Mouse (Mus musculus): ENCODE results near the gene Xpo6. TPM values are rescaled to one million over a fixed set of nuclear protein-coding genes. Genes with fewer than 3 reads are reported as not detected.

The Xpo6 gene
- 179 and 200 TPM in 2 replicates for total RNA-seq (2017)

DNA sequence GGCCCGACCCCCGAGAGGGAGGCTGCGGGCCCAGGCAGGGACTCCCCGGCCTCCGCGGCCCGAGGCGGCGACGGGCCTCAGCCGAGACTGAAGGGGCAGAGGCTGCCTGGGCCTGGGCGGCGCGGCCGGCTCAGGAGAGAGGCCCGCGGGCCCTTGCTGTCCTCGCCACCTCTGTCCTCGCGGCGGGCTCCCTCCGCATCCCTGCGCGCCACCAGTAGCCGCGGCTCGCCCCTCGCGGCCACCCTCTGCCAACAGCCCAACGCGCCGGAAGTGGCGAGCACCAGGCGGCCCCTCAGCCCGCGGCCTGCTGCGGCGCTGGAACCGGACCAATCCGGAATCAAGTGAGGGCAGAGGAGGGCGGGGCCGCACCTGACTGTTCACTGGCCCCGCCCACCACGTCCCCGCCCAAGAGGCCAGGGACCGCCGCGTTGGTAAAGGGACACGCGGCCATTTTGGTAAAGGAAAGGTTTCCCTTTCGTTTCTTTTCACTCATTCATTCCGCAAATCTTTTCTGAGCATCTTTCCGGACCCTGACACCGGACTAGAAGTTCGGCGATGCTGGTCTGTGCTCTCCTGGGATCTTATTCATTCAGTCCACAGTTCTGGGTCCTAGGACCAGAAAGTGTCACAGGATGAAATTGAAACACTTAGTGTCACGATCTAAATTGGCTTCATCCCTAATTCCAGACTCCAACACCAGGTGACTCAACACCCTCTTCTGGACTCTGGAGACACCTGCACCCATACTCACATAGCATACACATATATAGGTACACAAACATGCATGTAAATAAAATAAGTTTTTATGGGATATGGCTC lies at the start of gene Xpo6:
TSS of gene Xpo6 (minus strand) at position 324 of the 819 bp plus-strand sequence.
- peak; percentile 97 for ATAC-seq (ENCODE audit: extremely low read depth, insufficient number of reproducible peaks, low FRiP score, poor library complexity, severe bottlenecking)

DNA sequence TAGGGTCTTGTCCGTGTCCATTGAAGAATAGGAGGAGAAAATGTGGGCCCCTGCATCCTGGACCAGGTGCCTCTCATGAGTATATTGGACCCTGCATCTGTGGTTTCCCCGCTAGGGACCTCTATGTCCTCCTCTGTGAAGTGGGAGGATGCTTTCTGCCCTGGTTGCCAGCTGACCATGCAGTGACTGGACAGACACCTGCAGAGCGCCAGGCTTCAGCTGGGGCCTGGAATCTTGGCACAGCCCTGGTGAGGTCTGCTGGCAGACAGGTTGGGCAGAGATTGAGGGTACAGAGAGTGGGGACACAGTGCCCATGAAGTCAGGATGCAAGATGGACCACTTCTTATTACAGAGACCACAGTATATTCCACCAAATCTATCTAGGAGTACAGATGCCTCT lies 49.7 kb upstream of the Xpo6 start:
- ATAC-seq (ENCODE audit: extremely low read depth, insufficient number of reproducible peaks, low FRiP score, poor library complexity, severe bottlenecking) = no peak

DNA sequence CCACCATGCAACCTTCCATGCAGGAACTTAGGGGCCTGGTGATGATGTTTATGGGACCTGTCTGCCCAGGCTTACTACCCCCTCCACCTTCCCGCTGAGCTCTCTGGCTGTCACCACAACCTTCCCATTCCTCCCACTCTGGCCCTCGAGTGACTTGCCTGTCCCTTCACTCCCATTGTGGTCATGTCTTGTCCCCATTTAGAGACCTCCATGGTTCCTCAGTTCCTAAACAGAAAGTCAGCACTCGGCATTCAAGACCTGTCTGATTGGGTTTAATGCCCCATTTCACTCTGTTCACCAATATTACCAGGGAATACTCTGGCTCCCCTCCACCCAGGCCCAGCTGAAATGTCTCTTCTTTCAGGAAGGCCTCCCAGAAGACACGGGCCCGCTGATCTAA lies 48.8 kb upstream of the Xpo6 start:
- ATAC-seq (ENCODE audit: extremely low read depth, insufficient number of reproducible peaks, low FRiP score, poor library complexity, severe bottlenecking) = no peak

DNA sequence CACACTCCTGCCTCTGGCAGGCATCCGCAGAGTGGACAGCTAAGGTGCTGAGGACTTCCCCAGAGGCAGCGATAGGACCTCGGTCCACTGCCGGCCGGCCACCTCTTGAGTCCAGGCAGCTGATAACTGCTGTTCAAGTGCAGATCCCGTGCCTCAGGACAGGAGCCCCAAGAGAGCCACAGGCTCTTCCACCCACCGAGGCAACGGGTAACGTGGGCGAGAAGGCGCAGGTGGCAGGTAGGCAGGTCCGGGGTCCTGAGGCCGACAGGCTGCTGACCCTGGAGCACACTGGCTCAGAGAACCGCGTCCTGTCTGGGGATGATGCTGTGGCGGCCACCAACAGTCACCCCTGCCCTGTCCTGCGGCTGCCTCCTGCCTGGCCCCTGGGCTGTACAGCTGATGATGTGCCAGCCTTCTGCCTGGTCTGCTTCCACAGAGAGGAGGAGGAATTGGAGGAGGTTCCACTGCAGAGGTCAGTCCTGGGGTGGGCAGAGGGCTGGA lies 48.4 kb upstream of the Xpo6 start:
- ATAC-seq (ENCODE audit: extremely low read depth, insufficient number of reproducible peaks, low FRiP score, poor library complexity, severe bottlenecking) = no peak

DNA sequence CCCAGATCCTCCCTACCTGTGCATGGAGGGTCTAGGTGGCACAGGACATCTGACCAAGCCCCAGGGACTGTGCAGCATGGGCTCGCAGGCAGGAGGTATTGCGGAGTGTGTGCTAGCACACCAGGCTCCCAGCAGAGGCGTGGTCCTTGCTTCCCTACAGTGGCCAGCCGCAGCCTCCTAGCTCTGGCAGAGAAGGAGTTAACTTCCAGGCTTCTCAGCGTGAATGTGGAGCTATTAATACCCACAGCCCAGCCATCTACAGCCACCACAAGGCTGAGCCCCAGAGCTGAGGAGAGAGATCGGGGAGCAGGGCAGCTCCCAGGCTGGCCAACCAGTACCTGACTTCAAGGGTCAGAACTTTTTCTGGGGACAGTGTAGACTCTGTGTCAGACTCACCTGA lies 47.8 kb upstream of the Xpo6 start:
- no peak for ATAC-seq (ENCODE audit: extremely low read depth, insufficient number of reproducible peaks, low FRiP score, poor library complexity, severe bottlenecking)

DNA sequence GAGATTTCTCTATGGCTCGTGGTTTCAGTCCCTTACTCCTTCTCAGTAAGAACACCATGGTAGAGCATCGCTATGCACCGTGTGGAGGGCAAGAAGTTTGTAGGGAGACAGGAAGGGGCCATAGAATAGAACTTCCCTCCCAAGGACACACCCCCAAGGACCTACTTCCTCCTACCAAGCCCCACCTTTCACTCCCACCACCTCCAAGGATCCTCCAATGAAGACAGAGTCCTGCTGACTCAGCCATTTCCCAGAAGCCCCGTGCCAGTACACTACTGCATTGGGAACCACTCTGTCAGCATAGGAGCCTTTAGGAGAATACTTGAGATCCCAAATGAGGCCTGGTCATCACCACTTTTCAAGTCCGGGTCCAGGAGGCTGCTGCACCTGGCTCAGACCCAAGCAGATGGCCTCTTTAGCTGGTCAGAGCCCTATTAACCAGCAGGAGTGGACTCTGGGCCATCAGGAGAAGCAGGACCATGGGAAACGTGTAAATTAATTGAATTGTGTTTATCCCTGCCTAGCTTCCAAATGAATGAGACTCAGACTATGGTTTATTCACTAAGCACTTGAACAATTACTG lies 44.0 kb upstream of the Xpo6 start:
- ATAC-seq (ENCODE audit: extremely low read depth, insufficient number of reproducible peaks, low FRiP score, poor library complexity, severe bottlenecking) = no peak

DNA sequence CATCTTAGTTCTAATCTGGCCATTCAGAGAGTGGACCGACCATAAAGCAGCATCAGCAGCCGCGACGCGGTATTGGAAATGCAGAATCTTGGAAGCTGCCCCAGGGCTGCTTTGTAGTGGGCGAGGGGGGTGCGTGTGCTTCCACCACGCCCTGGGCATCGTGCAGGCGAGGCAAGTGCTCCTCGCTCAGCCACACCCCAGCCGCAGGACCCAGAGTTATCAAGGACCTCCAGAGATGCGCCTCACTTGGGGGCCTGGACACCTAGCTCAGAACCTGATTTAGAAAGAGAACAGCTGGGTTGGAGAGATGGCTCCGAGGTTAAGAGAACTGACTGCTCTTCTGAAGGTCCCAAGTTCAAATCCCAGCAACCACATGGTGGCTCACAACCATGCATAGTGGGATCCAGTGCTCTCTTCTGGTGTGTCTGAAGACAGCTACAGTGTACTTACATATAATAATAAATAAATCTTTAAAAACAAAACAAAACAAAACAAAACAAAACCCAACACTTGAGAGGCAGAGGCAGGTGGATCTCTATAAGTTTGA lies 40.6 kb upstream of the Xpo6 start:
- ATAC-seq (ENCODE audit: extremely low read depth, insufficient number of reproducible peaks, low FRiP score, poor library complexity, severe bottlenecking) = no peak

DNA sequence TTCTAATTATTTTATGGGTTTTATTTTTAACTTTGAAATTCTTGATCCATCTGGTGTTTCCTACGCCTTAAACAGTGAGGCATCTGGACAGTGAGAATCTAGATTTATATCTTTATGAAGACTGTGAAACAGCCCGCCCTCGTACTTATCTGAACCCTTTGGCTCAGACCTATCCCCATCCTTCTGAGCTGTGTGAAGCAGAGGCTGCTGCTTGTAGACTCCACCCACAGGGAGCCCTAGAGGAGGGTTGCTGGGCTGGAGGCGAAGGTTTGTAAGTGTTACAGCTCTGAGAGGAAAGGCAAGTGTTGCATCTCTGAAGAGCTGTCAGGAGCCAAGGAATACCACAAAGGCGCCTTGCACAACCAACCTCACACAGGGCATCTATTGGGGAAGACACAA lies 36.5 kb upstream of the Xpo6 start:
- ATAC-seq (ENCODE audit: extremely low read depth, insufficient number of reproducible peaks, low FRiP score, poor library complexity, severe bottlenecking) = no peak

DNA sequence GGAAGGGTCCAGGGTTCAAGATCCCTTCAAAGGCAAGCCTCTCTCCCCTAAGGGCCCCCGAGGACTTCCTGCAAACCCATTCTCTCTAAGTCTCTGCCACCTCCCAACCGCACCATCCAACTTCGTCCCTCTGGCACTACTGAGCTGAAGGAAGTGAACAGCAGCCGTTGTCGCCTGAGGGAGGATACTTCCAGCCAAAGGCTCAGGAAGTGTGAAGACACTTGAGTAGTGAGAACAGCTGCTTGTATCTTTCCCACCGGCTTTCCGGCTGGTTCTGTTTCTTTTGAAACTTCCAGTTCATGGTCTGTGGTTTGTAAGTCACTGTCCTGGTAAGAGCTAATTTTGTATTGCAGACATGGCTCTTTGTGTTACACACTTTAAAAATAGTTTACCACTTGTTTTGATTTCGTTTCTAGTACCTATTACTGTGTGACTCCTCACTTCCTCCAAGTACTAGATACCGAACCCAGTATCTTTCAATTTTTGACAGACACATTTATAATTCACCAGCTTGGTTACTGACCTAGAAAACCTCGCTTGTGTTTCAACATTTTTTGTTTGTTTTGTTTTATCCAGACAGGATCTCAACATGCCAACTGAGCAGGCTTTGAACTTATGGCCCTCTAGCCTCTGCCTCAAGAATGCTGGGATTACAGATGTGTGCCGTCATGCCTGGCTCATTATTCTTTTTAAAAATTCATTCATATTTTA lies 35.9 kb upstream of the Xpo6 start:
- peak; percentile 40; the same call in 1 of the 2 replicates for ATAC-seq (ENCODE audit: extremely low read depth, insufficient number of reproducible peaks, low FRiP score, poor library complexity, severe bottlenecking)

DNA sequence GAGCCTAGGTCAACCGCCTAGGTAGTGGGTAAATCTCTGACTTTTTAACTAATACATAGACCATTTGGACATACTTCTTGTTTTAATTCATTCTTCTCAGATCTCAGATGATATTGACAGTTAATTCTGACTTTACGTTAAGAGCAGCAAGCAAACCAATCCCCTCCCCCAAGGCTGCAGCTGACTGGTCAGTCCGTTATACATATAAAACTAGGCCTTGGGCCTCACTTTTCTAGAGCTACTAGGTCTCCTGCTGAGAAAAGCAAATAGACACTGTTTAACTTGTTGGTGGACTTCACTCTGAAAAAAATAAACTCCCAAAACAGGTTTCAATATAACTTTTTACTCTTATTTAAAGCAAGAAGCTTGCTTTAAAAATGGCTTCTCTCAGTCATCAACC lies 34.3 kb upstream of the Xpo6 start:
- no peak for ATAC-seq (ENCODE audit: extremely low read depth, insufficient number of reproducible peaks, low FRiP score, poor library complexity, severe bottlenecking)

DNA sequence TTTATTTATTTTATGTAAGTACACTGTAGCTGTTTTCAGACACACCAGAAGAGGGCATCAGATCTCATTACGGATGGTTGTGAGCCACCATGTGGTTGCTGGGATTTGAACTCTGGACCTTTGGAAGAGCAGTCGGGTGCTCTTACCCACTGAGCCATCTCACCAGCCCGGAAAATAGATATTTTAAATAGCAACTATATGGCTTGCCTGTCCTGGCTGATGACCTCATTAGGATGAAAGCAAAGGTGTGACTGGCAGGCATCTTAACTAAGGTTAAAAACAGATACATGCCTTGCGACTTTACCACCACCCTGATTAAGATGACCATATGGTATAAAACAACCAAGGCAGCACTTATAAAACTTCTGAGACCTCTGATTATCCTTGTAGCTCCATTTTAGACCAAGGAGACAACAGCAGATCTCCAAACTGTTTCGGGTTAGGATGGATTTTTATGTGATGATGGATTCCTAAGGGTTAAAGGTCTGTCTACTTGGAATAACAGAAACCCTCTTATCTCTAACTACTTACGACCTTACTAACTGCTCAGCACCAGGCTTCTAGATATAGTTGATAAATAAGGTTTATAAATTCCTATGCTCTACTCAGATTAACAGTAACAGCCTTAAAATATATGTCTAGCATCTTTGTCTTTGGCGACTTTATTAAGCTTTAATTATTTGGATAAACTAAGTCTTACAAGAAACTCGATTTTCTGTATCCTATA lies 32.2 kb upstream of the Xpo6 start:
- no peak for ATAC-seq (ENCODE audit: extremely low read depth, insufficient number of reproducible peaks, low FRiP score, poor library complexity, severe bottlenecking)

DNA sequence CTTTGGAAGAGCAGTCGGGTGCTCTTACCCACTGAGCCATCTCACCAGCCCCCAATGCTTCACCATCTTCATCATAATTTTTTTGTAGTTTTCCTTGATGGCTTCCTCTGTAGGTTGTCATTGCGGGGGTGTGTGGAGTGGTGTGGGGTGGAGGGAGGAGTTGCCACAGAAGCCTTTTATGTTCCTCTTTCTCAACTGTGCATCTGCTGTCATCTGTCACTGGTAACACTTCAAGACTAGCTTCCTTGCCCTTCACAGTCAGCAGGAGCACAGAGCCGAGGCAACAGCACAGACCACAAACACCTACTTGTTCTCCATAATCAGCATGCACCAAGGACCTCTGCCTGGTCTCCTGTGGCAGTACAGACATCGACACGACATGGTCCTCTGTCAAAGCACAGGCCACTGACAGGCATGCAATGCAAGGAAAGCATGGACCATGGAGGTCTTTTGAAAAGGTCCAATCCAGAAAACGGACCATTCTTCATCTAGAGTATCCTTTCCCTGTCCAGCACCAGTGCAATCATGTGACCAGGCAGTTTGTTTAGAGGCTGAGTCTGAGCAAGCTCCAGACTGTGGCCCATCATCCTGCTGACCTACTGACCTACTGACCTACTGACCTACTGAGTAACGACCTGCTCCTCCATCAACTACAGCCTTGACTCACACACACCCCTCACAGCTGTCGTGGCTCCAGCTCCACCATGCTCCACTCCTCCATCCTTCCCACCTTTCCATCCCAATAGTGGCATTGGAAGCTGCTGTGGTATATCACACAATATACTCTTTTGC lies 30.3 kb upstream of the Xpo6 start:
- peak; percentile 96 for ATAC-seq (ENCODE audit: extremely low read depth, insufficient number of reproducible peaks, low FRiP score, poor library complexity, severe bottlenecking)

DNA sequence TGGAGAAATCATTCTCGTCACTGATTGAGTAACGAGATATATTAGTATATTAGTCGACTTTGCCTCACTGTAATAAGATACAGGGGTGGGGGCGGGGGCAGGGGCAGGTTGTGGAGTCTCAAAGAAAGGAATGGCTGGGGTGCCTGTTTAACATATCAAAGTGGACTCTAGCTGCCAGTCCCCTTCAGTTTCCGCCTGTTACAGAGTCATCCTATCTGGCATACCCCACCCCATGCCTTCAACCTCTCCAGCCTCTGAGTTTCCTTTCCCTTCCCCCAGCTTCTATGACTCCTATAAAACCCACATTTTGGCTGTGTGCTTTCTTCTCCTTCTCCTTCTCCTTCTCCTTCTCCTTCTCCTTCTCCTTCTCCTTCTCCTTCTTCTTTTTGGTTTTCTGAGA lies 25.8 kb upstream of the Xpo6 start:
- ATAC-seq (ENCODE audit: extremely low read depth, insufficient number of reproducible peaks, low FRiP score, poor library complexity, severe bottlenecking) = no peak

DNA sequence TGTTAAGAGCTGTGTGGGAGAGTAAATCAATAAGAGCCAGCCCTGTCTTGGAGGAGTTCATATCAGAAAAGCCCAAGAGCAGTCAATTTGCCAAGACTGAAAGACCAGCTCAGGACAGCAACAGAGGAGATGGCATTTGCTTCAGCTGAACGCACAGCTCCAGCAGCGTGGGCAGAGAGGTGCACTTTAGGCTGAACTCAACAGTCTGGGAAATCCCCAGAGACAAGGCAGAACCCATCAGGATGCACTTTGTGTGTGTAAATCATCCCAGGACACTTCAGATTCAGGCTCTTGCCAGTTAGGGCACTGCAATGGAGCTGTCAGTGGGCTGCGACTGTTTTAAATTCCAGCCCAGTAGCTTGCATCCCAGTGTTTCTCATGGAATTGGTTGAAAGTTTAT lies 22.5 kb upstream of the Xpo6 start:
- no peak for ATAC-seq (ENCODE audit: extremely low read depth, insufficient number of reproducible peaks, low FRiP score, poor library complexity, severe bottlenecking)

DNA sequence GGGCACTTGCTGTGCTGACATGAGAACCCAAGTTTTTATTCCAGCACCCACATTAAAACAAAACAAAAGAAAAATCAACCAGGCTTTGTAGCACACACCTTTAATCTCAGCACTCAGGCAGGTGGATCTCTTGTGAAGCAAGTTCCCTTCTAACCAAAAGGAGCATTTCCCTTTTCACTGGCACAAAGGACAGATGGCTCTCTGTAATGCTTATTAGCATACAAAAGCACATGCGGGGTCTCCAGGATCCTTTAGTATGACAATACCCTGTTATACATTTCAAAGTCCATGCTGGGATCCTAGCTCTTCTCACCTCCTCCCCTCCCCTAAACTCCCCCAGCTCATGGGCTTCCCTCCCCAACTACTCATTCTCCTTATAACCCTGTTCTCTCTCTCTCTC lies 20.3 kb upstream of the Xpo6 start:
- no peak for ATAC-seq (ENCODE audit: extremely low read depth, insufficient number of reproducible peaks, low FRiP score, poor library complexity, severe bottlenecking)

DNA sequence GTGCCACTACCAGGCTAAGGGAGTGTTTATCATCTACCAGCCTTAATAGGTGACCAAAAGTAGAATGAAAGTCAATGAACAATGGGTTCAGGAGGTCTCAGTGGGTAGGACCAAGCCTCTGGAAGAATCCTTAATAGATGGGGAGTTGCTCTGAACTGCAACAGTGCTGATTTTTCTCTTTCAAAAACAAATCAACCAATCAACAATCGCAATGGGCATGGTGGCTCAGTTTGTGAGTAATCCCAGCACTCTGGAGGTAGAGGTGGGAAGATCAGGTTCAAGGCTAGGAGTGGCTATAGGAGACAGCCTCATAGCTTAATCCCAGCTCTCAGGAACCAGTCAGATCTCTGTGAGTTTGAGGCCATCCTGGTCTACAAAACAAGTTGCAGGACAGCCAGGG lies 18.0 kb upstream of the Xpo6 start:
- no peak for ATAC-seq (ENCODE audit: extremely low read depth, insufficient number of reproducible peaks, low FRiP score, poor library complexity, severe bottlenecking)

DNA sequence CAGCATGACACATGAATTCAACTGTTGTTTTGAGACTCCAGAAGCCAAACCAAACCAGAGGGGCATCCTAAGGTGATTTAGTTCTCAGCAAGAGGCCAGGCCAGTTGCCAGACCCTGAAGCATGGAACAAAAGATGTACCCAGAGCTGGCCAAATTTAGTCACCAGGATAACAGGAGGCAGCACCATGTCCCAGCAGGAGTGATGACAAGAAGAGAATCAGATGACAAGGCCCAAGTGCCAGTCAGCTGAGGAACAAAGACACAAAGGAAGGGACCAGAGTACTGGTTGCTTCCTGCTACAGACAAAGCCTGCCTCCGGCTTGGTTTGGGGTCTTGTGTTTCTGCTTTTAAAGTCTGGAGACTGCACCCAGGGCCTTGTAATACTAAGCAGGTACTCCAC lies 16.6 kb upstream of the Xpo6 start:
- no peak for ATAC-seq (ENCODE audit: extremely low read depth, insufficient number of reproducible peaks, low FRiP score, poor library complexity, severe bottlenecking)

DNA sequence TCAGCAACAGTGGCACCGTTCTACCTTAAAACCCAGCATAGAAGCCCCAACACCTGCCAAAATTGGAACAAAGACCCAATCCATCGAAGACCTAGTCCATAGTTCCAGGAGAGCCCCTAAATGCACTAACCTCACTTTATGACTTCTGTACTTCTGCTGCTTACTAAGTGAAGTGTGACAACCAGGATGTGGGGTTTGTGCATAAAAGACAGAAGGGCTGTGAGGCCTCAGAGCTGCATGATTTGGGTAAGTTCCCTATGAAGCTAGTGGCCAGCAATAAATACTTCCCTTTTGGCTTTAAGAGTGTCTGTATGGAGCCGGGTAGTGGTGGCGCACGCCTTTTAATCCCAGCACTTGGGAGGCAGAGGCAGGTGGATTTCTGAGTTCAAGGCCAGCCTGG lies 10.6 kb upstream of the Xpo6 start:
- ATAC-seq (ENCODE audit: extremely low read depth, insufficient number of reproducible peaks, low FRiP score, poor library complexity, severe bottlenecking) = peak; percentile 84
